Mouse (Mus musculus) thymus, adult 2 months (tissue): ENCODE data around the gene Ttc8.

Source experiments
- CTCF ChIP-seq: fragments of 200-500 bp; IDR thresholded peaks from 2 replicates; pipeline ENCODE4 v1.5.1; 2012; ENCODE audit warnings: mild to moderate bottlenecking, control low read depth, low read length, moderate library complexity, borderline replicate concordance; ENCODE audit not compliant: control insufficient read depth, poor library complexity, insufficient read depth; ENCODE audit errors: extremely low read depth
- POLR2A ChIP-seq: fragments of 200-500 bp; IDR thresholded peaks from 2 replicates; pipeline ENCODE4 v1.6.1; 2012; ENCODE audit warnings: mild to moderate bottlenecking, low read length, control low read depth, moderate library complexity; ENCODE audit not compliant: control insufficient read depth, poor library complexity, insufficient read depth; ENCODE audit errors: extremely low read depth

- TF ChIP-seq CTCF (no peak), POLR2A (no peak)
Measured at GRCm38 (mm10) chr12:98920194-98920991, at the start of gene Ttc8.
